Mouse (Mus musculus) ovary, postnatal 14 days (tissue): Measurements from ENCODE around the gene Brd3os.

ENCODE experiments used
- DNase-seq: peaks from one replicate; pipeline ENCODE4 v3.0.0; 2022; ENCODE audit warnings: low spot score

The Brd3os gene

DNA sequence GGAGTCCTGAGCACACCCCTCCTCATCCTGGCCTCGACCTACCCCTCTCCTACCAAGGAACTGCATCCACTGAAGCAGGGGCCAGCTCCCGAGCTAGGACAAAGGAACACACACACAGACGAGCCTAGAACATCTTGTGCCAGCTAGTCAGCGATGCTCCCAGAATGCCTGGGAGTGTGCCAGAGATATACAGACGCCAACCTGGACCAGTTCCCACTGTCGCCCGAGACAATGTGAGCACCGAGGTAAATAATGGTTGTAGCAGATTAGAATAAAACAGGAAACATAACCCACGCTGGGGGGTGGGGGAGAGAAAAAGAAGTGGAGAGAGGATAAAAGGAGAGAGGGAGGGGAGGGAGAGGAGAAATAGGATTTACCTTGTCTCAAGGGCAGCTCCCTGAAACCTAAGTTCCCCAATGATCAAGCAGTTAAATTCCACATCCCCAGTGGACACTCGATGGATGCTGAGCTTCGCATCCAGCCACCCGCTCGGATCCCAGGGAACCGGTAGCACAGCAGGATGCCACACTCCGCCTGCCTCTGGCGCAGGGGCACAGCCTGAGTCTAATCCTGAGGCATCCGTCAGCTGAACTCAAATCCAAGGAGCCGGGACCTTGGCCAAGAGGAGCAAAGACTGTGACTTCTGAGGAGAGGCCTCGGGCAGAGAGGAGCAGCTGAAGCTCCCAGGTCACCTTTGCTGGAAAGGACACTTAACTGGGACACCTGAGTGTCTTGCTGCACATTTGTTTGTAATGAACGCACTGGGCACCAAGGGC lies 20.6 kb upstream of the Brd3os start:
- no peak for DNase-seq

DNA sequence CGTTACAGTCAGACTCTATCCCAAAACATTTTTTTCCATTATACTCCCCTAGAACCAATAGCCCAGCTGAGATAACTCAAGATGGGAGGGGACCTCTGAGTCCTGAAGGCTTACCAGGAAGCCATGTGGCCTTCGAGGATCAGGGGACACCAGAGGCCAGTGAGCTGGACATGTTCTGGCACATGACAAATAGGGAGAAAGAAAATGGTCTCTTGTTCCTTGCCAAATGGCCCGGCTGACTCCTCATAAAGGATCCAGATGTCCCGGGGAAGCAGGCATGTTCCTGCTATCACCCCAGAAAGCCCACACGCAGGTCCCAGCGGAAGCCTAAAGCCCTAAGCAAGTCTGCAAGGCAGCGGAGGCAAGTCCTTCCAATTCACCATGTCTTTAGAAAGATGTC lies 18.5 kb upstream of the Brd3os start:
- DNase-seq: no peak

DNA sequence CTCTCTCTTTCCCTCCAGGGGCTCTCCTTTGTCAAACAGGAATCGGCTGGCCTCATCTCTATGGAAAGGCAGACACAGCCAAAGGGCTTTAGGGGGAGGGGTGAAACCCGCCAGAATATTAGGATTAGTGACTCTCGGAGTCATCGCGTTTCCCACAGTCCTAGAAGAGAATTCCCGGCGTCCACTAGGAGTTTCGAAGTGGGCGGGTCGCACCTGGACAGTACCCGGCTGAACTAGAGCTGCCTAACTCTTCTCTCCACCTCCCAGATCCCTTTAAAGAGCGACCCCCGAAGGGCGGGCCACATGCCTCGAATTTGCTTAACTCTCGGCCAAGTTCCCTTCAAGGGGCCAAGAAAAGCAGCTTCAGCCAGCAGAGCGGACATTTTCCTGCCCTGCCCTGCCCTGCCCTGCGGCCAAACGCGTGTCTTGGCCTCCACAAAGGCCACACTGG lies 16.9 kb upstream of the Brd3os start:
- no peak for DNase-seq

DNA sequence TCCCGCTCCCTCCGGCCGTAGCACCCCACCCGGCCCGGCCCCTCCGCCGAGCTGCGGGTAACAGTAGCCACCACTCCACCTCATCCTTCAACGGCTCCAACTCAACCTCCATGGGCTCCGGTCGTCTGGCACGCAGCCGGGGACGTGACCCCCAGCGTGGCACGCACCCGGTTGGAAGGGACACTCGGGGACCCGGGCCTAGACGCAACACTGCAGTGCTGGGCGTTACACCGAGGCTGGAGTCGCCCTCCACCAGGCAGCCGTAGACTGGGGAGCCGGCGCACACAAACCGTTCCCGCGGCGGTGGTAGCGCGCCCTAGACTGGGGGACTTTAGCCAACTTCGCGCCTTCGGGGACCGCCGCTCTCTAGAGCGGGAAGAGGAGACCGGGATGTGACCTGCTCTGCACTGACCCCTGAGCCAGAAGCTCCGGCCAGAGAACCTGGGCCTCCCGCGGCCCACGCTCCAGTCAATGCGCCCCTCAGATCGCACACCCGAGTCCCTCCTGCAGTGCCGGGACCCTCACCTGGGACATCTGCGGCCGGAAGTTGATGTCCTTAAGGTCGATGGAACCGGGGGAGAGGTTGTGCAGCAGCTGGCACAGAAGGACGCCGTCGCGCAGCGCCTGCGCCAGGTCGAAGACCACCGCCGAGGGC lies 16.2 kb upstream of the Brd3os start:
- no peak for DNase-seq

DNA sequence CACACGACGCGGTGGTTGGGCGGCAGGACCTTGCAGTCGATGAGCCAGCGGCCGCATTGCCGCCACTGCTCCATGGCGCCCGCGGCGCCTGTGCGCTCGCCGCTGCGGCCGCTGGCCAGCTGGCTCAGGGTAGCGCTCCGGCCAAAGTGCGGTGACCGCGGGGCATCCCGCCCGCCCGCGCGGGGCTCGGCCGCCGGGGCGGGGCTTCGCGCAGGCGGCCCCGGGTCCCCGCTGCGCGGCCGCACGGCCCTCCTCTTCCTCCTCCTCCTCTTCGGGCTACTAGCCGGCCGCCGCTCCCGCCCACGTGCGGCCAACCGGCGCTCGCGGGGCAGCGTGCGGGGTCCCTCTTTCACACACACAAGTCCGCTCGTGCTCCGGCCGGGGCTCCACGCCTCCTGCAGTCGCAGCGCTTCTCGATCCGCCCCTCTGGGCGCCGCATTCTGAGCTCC lies 15.7 kb upstream of the Brd3os start:
- DNase-seq: no peak

DNA sequence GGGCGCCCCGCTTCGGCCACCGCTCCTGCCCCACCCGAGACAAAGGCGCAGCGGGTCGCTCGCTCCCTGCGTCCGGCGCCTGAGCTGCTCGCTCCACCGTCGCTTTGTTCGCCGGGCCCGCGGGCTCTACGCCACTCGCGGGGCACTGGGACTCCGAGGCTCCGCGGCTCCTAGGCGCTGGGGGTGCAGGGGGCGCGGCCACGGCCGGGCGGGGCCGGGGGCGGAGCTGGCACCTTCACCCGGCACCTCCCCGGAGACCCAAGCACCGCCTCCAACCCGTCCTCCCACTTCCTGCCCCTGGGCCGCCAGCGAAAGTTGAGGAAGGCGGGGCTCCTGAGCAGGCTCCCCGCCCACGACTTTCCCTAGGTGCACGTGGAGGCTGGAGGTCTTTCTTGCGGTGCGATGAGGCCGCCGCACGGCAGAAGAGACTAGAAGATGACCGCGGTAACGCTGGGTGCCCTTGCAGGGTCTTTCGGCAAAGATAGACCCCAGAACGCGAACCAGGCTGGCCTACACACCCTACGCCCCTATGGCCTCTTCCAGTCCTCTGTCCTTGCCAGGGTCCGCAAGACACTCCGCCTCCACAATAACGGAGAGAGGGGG lies 15.2 kb upstream of the Brd3os start, which contains the start of gene Vav2:
Gene Vav2 (minus strand): TSS at position 179 of the 603 bp plus-strand sequence.
- peak; percentile 83 for DNase-seq

DNA sequence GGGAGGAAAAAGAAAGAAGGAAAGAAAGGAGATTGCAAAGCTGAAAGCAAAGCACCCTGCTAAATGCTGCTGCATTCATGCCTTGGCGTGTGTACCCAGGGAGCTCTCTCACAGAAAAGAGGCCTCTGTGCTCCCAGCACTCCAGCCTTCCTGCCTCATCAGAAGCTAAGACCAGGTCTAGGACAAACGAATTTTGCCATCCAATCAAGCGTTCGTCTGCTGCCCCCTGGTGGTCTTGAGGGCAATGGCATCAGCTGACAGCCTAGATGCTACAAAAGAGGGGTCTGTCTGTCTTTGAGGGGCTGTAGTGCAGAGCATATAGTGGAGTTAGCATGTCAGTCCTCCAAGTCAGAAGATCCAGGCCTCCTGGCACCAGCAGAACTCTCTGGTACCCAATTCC lies 14.1 kb upstream of the Brd3os start:
- DNase-seq: peak; percentile 81

DNA sequence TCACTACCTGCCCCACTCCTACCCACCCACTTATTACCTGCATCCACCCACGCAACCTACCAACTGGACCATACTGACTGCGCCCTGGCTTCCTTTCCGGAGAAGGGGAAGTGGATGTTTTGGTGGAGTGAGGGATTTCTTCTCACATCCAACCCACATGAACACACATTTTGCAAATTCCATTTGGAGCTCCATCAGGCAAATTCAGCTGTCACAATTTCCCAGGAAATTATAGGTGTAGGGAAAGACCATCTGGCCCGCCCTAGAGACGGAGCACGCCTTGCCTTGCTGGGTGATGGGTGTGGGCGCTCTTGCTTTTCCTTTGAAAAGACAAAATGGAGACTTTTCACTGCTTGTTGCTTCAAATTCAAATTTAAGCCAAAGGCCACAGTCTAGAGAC lies 11.5 kb upstream of the Brd3os start:
- DNase-seq: no peak

DNA sequence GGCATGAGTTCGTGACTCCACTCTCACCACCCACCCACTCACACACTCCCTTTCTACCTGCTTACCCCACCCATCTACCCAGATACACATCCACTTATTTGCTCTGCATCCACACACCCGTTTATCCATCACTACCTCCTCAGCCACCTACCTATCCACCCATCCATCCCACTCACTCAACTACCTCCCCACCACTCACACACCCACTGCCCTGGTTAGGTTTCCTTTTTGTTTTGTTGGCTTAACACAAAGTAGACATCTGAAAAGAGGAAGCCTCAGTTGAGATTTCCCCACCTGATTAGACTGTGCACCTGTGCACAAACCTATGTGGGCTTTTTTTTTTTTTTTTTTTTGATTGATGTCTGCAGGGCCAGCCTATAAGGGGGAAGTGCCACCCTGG lies 9.5 kb upstream of the Brd3os start:
- DNase-seq: no peak

DNA sequence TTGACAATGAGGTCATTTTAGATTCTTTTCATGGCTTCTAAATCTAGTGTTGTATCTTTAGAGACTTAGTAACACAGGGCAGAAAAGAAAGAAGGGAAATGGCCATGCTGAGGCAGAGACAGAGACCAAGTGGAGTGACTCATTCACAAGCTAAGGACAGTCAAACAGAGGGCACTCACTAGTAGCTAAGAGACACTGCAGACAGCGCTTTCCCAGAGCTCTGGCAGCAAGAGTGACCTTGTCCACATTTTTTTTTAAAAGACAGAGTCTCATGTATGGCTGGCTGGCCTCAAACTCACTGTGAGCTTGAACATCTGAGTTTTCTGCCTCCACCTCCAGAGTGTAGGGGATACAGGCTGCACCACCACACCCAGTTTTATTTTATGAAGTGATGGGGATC lies 4.2 kb upstream of the Brd3os start:
- DNase-seq: no peak

DNA sequence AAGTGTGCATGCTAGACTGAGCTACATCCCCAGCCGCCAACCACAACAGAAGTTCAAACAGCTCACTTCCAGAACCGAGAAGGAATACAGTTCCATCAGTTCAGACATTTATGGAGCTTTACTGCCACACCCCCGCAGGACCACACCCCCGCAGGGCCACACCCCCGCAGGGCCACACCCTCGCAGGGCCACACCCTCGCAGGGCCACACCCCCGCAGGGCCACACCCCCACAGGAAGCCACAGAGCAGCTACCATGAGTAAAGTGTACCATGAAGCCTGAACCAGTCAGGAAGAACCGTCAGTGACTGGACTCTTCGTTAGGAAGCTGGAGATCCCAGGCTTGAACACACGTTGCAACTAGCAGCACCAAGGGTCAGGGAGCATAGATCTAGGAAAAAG lies 3.8 kb upstream of the Brd3os start:
- no peak for DNase-seq

DNA sequence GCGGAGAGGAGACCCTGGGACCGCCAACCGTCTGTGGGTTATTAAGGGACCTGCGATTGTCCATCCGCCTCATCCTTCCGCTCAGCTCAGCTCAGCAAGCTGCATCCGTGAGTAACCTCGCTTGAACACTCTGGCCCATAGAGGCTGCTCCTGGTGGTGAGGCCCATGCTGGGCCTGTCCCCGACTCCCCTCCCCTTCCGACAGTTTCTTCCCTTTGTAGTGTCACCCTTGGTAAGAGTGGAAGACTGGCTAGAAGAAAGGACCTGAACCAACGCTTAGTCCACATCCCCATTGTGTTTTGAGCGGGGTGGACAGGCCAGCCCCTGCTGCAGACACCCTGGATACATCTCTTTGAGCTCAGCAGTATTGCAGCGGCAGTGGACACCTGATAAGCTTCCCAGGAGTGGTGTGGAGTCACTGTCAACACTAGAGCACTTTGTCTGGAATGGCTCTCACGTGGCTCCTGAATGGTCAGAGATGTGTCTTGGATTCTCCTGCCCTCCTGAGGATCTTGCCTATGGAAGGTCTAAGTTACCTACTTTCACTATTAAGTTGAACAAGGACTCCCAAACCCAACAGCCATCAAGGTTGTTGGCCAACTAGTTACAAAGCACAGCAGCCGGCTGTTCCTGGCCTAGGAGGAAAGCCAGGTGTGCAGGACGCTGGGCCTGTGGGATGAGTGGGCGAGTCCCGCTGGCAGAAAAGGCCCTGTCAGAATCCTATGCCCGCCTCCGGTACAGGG lies 755 bp downstream of the Brd3os start:
- DNase-seq: no peak

DNA sequence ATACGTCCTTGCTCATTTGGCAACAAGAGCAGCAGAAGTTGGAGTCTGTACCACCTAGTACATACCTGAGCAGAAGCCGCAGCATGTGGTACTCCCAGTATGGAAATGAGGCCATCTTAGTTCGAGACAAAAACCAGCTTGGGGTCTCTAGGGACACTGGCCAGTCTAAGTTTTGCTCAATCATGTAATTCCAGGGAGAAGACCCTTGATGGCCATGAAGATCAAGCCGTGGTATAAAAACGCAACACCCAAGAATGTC lies 1.3 kb downstream of the Brd3os start:
- no peak for DNase-seq

DNA sequence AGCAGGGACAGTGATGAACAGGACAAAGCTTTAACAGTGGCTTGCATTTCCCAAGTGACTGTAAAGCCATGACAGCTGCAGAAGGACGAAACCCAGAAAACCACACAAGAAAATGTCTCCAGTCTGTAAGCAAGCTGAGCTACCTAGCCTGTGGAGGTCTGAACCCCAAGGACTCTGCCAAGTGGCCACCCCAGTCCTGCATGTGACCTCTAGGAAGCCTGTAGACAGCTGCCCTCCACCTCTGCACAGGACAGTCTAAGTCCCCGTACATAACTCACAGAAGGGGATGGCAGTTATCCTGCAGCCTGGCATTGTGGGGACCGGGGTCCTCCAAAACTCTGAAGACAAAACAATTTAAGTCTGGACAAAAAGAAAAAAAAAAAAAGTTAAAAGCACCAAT lies 3.8 kb downstream of the Brd3os start:
- no peak for DNase-seq

DNA sequence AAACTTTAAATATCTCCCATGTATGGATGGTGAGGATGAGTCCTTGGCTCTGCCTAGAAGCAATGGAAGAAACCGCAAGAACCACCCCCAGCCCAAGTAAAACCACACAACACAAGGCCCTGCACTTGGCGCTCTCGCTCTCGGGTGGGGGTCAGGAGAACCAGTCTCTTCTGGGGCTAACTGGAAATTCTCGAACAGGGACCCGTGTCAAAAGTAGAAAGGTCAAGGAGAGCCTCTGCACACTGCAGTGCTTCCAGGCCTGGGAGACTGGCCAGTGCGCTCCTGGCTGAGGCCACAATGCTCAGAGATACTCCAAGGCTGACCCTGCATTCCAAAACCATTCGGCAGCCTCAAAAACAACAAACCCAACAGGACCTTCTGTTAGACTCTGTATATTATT lies 4.7 kb downstream of the Brd3os start:
- no peak for DNase-seq

DNA sequence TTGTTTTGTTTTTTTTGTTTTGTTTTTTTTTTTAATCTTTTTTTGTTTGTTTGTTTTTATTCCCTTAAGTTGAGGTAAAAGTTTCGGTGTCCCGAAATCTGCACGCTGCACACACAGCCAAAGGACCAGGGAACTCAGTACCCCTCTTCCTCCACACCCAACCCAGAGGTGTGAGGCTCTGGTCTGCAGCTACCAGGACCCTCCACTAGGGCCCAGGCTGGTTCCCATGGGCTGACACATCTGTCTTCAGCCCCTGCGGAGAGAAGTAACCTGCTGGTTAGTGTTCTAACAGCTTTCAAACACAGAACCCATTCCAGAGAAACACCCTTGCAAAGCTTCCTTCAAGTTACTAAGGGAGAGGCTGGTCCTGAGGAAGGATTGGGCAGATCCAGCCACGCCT lies 5.7 kb downstream of the Brd3os start:
- DNase-seq: no peak

DNA sequence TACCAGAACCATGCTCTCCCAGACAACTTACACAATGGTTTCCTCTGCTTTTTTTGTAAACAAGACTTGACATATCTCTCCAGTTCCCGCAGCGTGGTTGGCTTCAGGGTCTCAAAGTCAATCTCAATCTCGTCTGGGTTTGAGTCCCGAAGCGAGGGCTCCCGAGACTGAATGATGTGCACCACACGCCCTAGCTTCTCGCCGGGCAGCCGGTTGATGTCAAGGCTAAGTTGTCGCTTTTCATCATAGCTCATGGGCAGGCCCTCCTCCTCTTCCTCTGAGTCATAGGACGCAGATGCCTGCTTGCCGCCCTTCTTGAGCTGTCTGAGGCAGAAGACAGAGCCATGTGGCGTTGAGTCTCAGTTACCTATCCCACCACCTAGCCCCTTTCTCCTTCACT lies 8.1 kb downstream of the Brd3os start:
- DNase-seq: no peak

DNA sequence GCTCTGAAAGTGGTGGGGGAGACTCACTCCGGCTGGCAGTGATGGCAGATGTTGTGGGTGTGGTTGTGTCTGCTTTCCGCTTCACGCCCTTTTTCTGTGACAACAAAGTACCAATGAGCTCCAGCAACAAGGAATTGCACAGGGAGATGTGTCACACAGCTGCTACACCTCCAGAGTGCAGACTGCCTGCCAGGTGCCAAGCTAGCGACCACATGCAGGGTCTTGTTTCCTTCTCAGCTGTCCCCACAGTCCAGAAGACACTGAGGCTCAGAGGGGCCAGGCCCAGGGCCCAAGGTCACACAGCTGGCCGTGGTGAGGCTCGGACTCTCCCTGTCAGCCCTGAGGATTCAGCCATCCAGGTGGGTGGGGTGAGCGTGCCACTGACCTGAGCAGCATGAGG lies 17.6 kb downstream of the Brd3os start:
- no peak for DNase-seq

DNA sequence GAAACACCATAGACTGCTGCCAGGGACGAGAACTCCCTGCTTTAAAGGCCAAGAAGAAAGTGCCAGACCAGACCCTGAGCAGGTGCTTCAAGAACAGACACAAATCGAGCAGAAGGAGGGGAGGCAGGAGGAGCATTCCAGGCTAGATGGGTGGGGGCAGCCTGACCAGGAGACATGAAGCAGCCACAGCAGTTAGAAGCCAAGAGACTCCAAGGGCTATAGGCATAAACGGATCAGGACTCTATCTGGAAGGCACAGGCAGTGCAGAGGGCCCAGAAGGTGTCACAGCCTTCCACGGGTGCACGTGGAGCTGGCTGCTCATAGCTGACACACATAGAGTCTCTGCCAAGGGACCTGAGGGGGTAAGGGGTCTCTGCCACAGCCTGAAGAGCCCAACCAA lies 18.0 kb downstream of the Brd3os start:
- DNase-seq: no peak

DNA sequence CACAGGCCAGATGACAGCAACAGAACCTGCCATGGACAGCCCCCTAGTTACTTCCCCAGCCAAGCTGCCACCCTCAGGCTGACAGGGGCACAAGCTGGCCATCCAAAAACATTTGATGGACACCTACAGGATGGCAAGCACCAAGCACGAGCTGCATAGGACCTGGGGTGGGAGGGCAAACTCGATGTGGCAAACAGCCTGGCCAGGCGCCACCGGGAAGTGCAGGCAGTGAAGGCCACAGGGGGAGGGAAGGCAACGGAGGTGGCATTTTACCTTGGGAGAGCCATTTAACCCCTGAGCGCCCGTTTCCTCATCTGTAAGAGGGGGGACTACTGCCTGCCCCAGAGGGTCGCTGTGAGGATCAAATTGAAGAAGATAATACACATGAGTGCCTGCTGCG lies 18.5 kb downstream of the Brd3os start:
- DNase-seq: no peak

DNA sequence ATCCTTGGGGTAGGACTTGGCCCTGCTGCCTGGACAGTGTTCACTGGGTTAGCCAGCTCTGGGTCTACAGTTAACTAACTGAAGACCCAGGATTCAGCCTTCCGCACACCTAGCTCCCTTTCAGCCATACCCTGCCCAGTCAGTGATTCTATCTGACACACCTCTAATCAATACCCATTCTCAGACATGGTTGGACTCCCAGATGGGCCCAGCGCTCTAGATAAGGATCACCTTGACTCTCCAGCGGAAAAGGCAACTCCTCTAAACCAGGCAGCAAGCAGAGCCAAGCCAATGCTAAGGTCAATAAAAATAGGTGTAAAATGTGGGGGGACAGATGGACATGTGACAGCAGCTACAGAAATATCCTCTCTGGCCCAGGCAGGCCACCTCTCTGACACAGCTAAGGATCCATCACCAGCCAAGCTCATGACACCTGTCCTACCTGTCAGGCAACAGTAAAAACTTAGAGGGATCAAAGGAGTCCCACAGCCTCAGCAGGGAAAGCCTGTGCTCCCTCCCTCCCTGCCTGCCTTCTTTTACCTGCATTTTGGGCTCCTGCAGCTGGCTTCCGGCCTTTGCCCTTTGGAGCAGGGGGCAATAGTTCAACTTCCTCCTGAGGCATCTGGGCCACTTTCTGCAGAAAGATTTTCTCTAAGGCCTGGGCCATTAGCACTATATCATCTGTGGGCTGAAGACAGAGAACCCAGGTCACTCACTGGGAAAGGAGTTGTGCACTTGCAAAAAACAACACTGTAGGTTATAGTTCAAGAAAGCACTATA lies 19.9 kb downstream of the Brd3os start:
- DNase-seq: no peak

DNA sequence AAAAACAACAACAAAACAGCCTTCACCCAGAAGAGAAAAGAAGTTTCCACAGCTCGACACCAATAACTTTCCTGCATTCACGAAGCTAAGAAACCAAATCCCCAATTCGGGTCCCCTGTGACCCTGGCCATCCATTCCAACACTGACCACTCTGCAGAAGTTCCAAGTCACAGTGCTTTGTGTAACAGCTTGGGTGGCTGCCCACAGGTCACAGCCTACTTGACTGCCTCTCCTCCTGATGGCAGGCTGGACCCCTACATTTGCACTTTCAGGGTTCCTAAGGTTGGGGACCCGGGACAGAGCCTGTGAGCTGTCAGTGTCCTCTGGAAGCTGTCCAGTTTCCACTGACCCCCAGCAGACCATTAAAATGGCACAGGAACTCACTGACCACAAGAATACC lies 20.8 kb downstream of the Brd3os start:
- DNase-seq: no peak
